15 mouse cellular contexts compared by ENCODE assay signal in genomic region chr14:77508036-77508435, GRCm38 (mm10).
DNase-seq lines count a peak whose midpoint lies in the region; ATAC-seq and TF ChIP-seq lines count a peak whose summit lies in the region.
"Had no signal": no experiment of that assay in that cellular context is flagged by ENCODE, and none has a peak within 500 bp of the region (broad histone marks: within the 10 kb centered on the region; RNA-seq: fewer than 3 reads in every experiment).

No protein-coding gene starts in this region.

- H3K36me3 ChIP-seq in midbrain, postnatal 0 days (ENCODE audit: insufficient read depth, low read length) = 0 out of 2 replicates have a peak, but pooled peaks cover 4% of the 10 kb centered on the region
- H3K36me3 ChIP-seq in midbrain, embryonic 13.5 days = peaks cover 7% of the 10 kb centered on the region; the same call in 1 of the 2 replicates
- H3K36me3 ChIP-seq in myocyte (ENCODE audit: control insufficient read depth, insufficient read depth) = no peaks in the 10 kb centered on the region
- H3K36me3 ChIP-seq: embryonic facial prominence, embryonic 15.5 days; limb, embryonic 10.5 days had no signal

- no peak for TF ChIP-seq CTCF in midbrain, postnatal 0 days (IDR thresholded peaks at IDR 0.05)

- H3K79me2 ChIP-seq in myocyte (ENCODE audit: control insufficient read depth, insufficient read depth) = no peaks in the 10 kb centered on the region

- WGBS in midbrain, postnatal 0 days = 75% methylated on average over 12 of the region's 12 CpGs
- 79% methylated on average over 12 of the region's 12 CpGs for WGBS in midbrain, embryonic 13.5 days

- H3K27me3 ChIP-seq in midbrain, postnatal 0 days (ENCODE audit: insufficient read depth, low read length) = no peaks in the 10 kb centered on the region
- H3K27me3 ChIP-seq in midbrain, embryonic 13.5 days = no peaks in the 10 kb centered on the region
- no peaks in the 10 kb centered on the region for H3K27me3 ChIP-seq in myocyte (ENCODE audit: control insufficient read depth, insufficient read depth, insufficient read length)
- H3K27me3 ChIP-seq: embryonic facial prominence, embryonic 15.5 days; forebrain, embryonic 15.5 days had no signal

- H3K4me3 ChIP-seq in midbrain, postnatal 0 days (ENCODE audit: low read depth, low read length) = no peak overlapping the region
- no peak overlapping the region for H3K4me3 ChIP-seq in midbrain, embryonic 13.5 days (replicated peaks)
- no peak overlapping the region for H3K4me3 ChIP-seq in myocyte
- H3K4me3 ChIP-seq: embryonic facial prominence, embryonic 15.5 days; forebrain, embryonic 15.5 days; limb, embryonic 10.5 days had no signal

- ATAC-seq in midbrain, postnatal 0 days (ENCODE audit: low FRiP score) = no peak
- ATAC-seq in midbrain, embryonic 13.5 days = no peak
- ATAC-seq: forebrain, embryonic 15.5 days had no signal

- no peaks in the 10 kb centered on the region for H3K9me3 ChIP-seq in midbrain, postnatal 0 days (ENCODE audit: low read length)
- no peaks in the 10 kb centered on the region for H3K9me3 ChIP-seq in midbrain, embryonic 13.5 days
- H3K9me3 ChIP-seq: embryonic facial prominence, embryonic 15.5 days; forebrain, embryonic 15.5 days; limb, embryonic 10.5 days had no signal

- H3K4me1 ChIP-seq in midbrain, postnatal 0 days (ENCODE audit: insufficient read depth, low read length) = no peaks in the 10 kb centered on the region
- peaks cover 4% of the 10 kb centered on the region for H3K4me1 ChIP-seq in midbrain, embryonic 13.5 days (replicated peaks)
- H3K4me1 ChIP-seq: embryonic facial prominence, embryonic 15.5 days had no signal

- no peak for TF ChIP-seq POLR2A in myocyte (IDR thresholded peaks at IDR 0.05; ENCODE audit: insufficient read length, low read depth)

- H3K9ac ChIP-seq in midbrain, postnatal 0 days (replicated peaks; ENCODE audit: low read length, poor library complexity, severe bottlenecking) = no peak overlapping the region
- no peak overlapping the region for H3K9ac ChIP-seq in midbrain, embryonic 13.5 days (replicated peaks)
- H3K9ac ChIP-seq: embryonic facial prominence, embryonic 15.5 days; forebrain, embryonic 15.5 days; liver, embryonic 14.5 days had no signal

- no peak overlapping the region for H3K4me2 ChIP-seq in midbrain, postnatal 0 days (ENCODE audit: low read depth, low read length, poor library complexity, severe bottlenecking)
- H3K4me2 ChIP-seq in midbrain, embryonic 13.5 days (replicated peaks) = no peak overlapping the region
- H3K4me2 ChIP-seq in myocyte (ENCODE audit: low read depth) = no peak overlapping the region
- H3K4me2 ChIP-seq: embryonic facial prominence, embryonic 15.5 days; forebrain, embryonic 15.5 days had no signal

- H3K27ac ChIP-seq in midbrain, postnatal 0 days (ENCODE audit: low read depth, low read length) = no peak overlapping the region
- no peak overlapping the region for H3K27ac ChIP-seq in midbrain, embryonic 13.5 days
- H3K27ac ChIP-seq: embryonic facial prominence, embryonic 15.5 days; forebrain, embryonic 15.5 days; limb, embryonic 10.5 days; liver, embryonic 14.5 days had no signal

- no peak overlapping the region for H3ac ChIP-seq in myocyte (ENCODE audit: control insufficient read depth, insufficient read length)

- DNase-seq in midbrain, postnatal 0 days (ENCODE audit: low spot score) = peak; percentile 61
- DNase-seq in cerebellum, adult 9-10 months = peak; percentile 70
- peak; percentile 55 for DNase-seq in gastrocnemius, postnatal 10 days
- no peak for DNase-seq in ovary, postnatal 10 days (ENCODE audit: low spot score)
- DNase-seq in right cerebral cortex, postnatal 4 days = no peak
- DNase-seq in ovary, postnatal 14 days (ENCODE audit: low spot score) = no peak
- DNase-seq: adrenal gland, postnatal 10 days; lung, postnatal 4 days; thymus, adult 18-20 months had no signal

TF ChIP-seq in myocyte, 11 proteins besides CTCF, POLR2A, EP300 and RAD21:
- no peak for TF ChIP-seq SRF (IDR thresholded peaks at IDR 0.05; ENCODE audit: control insufficient read depth, insufficient read length, low read depth)
- TF ChIP-seq POLR2AphosphoS2 (IDR thresholded peaks at IDR 0.05; ENCODE audit: insufficient read length, low read depth) = no peak
- peak; percentile 42 to 90 (median 44) for TF ChIP-seq MYOD1 (IDR thresholded peaks at IDR 0.05; ENCODE audit: control insufficient read depth in 1 of 3, insufficient read length in 2 of 3, low read depth in 2 of 3)
- TF ChIP-seq USF1 (IDR thresholded peaks at IDR 0.05; ENCODE audit: low read depth) = no peak
- peak; percentile 42 to 86 (median 83) for TF ChIP-seq MYOG (IDR thresholded peaks at IDR 0.05; ENCODE audit: control insufficient read depth in 1 of 3, insufficient read depth in 1 of 3, insufficient read length in 2 of 3, low read depth in 2 of 3)
- TF ChIP-seq CEBPB (IDR thresholded peaks at IDR 0.05; ENCODE audit: insufficient read depth, poor library complexity, severe bottlenecking) = no peak
- peak; percentile 36 for TF ChIP-seq TCF12 (IDR thresholded peaks at IDR 0.05; ENCODE audit: insufficient read depth, poor library complexity, severe bottlenecking)
- no peak for TF ChIP-seq E2F4 (IDR thresholded peaks at IDR 0.05; ENCODE audit: insufficient read depth)
- no peak for TF ChIP-seq MAX (IDR thresholded peaks at IDR 0.05; ENCODE audit: low read depth)
- TF ChIP-seq TCF3 (IDR thresholded peaks at IDR 0.05; ENCODE audit: insufficient read length, low read depth) = no peak
- TF ChIP-seq REST (IDR thresholded peaks at IDR 0.05; ENCODE audit: insufficient read depth, insufficient read length) = no peak

Comparison
In these comparisons a context has a peak if more than half of its experiments do, and no peak if none do; other contexts are left out.
1. DNase-seq: peak in midbrain, postnatal 0 days (single experiment), cerebellum, adult 9-10 months (single experiment) and gastrocnemius, postnatal 10 days (single experiment); none in ovary, postnatal 10 days (single experiment), right cerebral cortex, postnatal 4 days (single experiment) and ovary, postnatal 14 days (single experiment).